Mouse (Mus musculus) R1 (cell line): Measurements from ENCODE around the gene Prima1.

Source experiments
- DNase-seq: peaks from one replicate; pipeline ENCODE4 v3.0.0-alpha.2; 2018; ENCODE audit warnings: low read depth, low spot score

Gene Prima1

DNA sequence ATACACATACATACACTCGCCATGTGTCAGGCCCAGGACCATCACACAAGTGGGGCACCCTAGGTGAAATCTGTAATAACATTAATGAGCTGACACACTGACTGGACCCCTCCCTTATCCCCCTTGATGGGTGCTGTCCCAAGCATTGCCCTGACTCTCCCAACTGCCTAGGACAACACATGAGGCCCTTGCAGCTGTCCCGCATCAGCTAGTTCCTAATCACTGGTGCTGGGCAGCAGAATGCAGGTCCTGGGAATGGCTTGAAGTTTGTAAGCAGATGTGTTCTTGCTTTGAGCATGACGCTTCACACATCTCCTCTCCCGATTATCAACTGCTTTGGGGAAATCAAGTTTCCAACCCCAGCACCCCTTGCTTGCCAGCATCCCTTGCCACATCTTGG is 15.8 kb downstream of the Prima1 start:
- no peak for DNase-seq

DNA sequence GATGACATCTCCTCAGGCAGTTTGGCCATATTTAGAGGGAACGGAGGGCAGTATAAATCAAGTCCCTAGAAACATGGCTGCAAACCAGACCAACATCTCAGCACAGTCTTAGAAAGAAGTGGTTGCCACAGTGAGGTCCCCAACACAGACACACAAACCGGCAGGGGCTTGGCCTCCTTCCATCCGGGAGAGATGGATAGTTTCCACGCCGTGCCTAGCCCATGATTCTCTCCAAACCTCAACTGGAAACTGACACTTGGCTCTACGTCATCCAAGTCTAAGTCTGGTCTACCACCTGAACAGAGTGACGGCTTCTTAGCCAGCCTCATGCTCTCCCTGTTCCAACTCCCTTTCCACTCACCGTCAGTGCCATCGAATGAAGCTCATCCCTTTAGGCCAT is 18.3 kb downstream of the Prima1 start:
- DNase-seq: no peak

GRCm38 (mm10) chr12:103215877-103216610 is 25.9 kb downstream of the Prima1 start:
- no peak for DNase-seq

GRCm38 (mm10) chr12:103214797-103215196 is 27.2 kb downstream of the Prima1 start:
- no peak for DNase-seq

DNA sequence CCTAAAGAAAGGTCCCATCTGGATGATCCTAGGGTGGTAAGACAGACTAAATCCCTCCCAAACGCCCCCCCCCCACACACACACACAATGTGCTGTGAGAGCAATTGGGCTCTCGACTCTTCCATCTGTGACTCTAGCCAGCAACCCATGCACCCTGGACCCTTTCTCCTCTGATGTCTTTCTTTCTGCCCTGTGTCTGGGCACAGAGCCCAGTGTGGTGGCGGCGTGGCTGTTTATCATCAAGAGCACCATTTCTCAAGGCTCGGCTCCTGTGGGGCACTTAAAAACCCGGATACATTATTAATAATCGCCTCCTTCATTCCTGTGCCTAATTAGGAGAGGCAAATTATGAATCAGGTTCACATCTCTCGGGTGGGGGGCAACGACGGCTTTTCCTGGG is 27.7 kb downstream of the Prima1 start:
- DNase-seq: no peak

GRCm38 (mm10) chr12:103213591-103213990 is 28.4 kb downstream of the Prima1 start:
- DNase-seq: no peak

DNA sequence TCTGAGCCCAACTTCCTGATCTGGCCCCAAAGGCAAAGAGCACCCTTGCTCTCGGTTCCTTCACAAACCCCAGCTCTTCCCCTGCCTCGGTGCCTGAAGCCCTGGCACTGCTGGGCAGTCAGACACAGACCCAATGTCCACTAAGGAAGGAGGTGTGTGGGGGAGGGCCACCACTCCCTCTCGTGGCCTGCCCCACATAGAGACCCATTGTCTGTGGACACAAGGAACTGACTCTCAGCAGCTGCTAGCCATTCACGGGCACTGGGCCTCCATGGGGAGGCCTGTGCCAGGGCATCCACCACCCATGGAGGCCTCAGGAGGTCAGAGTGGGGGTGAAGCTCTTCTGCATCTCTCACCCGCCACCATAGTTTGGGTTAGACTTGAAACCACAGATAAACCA is 30.9 kb downstream of the Prima1 start:
- no peak for DNase-seq

- no peak for DNase-seq
These were observed 32.4 kb downstream of the Prima1 start for GRCm38 (mm10) chr12:103209581-103209980.

DNA sequence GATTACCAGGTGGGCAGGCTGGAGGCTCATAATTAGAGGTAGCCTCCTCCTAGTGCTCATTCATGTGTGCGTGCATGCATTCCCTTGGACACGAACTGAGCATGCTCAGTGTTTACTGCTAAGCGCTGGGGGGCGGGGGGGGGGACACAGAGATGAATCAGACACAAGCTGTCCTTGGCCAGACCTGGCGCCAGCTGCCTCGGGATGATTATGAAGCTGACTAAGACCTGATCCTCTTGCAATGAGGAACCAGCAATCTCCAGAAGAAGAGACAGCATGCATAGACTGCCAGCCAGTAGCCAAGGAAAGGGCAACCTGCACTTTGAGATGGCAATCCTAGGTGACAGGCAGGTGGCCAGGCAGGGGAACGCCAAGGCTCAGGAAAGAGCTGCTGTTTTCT is 36.4 kb downstream of the Prima1 start:
- no peak for DNase-seq

GRCm38 (mm10) chr12:103202592-103203544 is 39.1 kb downstream of the Prima1 start:
- no peak for DNase-seq

DNA sequence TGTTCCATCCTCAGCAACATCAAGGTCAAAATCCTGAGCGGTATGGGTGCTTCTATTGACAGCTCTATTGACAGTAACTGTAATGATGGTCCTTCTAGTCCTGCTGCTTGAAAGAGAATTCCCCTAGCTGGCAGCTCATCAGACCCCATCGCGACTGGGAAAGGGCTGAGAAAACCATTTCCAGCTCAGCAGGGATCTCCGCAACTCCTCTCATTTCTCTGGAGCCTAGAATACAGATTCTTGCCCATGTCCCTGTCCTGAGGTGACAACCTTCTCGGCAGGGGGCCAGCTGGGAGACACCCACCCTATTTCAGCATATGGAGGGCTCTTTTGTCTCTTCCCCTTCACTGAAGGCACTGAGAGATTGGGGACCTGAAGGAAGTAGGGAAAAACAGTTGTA is 49.0 kb downstream of the Prima1 start:
- DNase-seq: no peak

- no peak for DNase-seq
These were observed 52.2 kb downstream of the Prima1 start for GRCm38 (mm10) chr12:103189771-103190170.

GRCm38 (mm10) chr12:103188223-103188622 is 53.7 kb downstream of the Prima1 start:
- no peak for DNase-seq

- DNase-seq: no peak
These were observed 54.9 kb downstream of the Prima1 start for GRCm38 (mm10) chr12:103187020-103187419.

GRCm38 (mm10) chr12:103183057-103183456 is 58.9 kb downstream of the Prima1 start:
- DNase-seq: peak; percentile 52

GRCm38 (mm10) chr12:103168892-103169291 is 73.1 kb downstream of the Prima1 start:
- no peak for DNase-seq

- DNase-seq: no peak
These were observed 77.6 kb downstream of the Prima1 start for GRCm38 (mm10) chr12:103164101-103165030.

DNA sequence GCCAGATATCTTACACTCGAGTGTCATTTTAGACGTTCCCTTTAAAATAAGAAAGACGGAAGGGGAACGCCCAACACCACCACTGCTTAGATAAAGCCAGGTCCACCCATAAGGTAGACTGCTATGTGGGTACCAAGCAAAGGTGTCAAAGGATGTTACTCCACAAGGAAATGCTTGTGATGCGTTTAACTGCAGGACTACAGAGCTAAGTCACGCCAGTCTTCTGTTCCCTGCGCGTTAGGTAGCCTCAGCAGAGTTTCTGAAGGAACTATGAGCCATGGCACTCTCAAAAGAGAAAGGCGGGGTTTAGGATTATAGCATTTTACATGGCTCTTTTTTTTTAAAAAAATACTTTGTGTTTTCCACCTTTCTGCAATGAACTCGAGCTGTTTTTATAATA is 78.4 kb downstream of the Prima1 start:
- DNase-seq: no peak

DNA sequence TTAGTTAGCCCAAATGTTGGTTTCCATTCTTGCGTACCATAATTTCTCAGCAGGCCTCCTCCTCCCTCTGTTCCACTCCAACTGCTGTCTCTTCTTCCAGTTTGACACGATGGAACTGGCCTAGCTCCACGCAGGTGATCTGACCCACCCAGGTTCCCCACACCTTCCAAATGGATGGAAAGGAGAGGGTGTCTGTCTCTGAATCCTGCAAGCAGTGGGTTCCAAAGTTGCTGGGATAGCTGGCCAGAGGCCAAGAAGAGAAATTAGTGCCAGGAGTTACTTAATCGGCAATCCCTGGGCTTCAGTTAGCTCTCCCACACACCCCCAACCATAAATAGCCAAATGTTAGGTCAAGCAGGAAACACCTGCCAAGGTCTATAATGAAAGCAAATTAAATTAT is 81.2 kb downstream of the Prima1 start:
- DNase-seq: no peak

GRCm38 (mm10) chr12:103159016-103159415 is 82.9 kb downstream of the Prima1 start:
- DNase-seq: no peak

DNA sequence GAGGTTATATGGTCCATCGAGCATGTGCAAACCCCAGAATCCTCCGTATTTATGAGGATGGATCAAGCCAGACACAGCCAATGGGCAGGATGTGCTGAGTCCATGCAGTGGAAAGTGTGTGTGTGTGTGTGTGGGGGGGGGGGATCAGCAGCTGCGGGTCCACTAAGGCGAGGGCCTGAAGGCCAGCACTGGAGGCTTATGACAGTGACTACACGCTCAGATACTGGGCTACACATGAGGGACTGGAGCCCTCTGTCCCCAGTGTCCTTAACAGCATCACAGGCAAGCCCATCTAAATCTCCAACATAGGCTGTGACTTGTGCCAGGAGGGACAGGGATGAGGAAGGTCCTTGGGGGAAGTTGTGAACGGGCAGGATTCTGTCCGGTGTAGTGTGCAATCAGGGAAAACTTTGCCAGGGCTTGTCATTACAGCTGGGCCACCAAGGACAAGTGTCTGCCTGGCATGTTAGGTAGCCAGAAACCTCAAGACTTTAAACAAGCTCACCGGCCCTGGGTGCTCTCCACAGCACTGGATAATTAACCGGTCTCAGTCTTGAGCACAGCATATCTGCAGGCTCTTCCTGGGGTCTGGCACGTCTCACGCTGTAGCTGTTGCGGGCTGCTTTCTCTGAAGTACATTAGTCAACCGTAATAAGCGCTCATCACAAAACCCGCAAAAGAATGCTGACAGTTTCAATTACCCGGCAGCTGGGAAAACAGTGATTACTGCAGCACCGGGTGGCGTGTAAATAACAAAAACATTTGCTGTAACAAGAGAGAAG is 84.6 kb downstream of the Prima1 start:
- DNase-seq: no peak
